Mouse (Mus musculus): Measurements from ENCODE around the gene B3gat3. TPM values are rescaled to one million over a fixed set of nuclear protein-coding genes. Genes with fewer than 3 reads are reported as not detected.

Gene B3gat3
- total RNA-seq (2023) = 41.9 TPM

DNA sequence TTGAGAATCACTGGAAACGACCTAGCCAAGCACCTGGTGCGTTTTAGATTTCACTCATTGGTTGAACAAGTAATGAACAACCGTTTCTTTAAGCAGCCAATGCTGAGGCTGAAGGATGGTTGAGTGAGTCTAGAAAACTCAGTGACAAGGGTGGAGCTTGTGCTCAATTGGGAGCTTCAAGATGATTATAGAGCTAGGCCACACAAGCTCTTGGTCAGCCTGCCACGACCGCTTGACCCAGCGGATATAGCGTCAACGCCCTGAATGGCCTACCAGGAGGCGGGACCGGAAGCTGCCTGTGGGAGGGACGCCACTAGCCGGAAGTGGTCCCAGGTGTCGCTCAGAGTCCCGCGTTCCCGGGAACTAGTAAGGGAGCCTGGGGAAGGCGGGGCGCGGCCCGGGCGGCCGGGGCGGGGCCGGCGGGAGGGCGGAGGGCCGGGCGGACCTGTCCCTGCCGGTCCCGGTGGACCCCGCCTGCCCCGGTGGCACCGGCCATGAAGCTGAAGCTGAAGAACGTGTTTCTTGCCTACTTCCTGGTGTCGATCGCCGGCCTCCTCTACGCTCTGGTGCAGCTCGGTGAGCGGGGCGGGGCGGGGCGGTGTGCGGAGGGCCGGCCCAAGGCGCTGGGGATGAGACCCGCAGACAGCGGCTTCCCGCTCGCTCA is at the start of gene B3gat3:
Gene B3gat3, plus strand, starts transcription at position 302 of the 664 bp plus-strand sequence.

DNA sequence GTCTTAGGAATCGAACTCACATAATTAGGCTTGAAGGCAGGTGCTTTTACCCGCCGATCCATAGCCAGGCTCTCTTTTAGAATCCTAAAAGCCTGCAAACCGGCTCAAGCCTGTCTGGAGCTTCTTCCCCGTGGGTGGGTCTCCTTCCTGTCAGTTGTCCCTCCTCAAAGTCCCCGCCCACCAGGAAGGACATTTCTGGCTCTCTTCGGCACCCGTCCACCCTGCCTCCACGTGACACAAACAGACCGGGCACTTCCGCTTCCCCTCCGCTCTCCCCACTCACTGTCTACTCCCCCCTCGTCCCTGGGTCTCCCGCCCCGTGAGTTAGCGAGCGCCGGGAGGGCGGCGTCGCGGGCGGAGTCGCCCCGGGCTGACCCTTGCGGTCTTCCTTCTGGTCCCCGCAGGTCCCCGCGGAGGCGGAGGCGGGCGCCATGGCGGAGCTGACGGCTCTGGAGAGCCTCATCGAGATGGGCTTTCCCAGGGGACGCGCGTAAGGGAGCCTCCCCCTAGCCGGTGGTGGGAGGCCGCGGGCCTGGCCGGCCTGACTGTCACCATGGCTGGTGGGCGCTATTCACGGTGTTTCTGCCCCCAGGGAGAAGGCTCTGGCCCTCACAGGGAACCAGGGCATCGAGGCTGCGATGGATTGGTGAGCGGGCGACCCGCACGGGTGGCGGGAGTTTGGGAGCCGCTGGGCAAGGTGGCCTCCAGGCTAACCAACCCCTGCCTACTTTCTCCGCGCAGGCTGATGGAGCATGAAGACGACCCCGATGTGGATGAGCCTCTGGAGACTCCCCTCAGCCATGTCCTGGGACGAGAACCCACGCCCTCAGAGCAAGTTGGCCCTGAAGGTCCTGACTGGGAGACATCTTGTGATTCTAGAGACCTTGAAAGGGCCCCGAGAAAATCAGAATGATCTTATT is 48.6 kb upstream of the B3gat3 start, which contains the start of gene Ubxn1:
Gene Ubxn1, plus strand, starts transcription at position 230 of the 920 bp plus-strand sequence.

DNA sequence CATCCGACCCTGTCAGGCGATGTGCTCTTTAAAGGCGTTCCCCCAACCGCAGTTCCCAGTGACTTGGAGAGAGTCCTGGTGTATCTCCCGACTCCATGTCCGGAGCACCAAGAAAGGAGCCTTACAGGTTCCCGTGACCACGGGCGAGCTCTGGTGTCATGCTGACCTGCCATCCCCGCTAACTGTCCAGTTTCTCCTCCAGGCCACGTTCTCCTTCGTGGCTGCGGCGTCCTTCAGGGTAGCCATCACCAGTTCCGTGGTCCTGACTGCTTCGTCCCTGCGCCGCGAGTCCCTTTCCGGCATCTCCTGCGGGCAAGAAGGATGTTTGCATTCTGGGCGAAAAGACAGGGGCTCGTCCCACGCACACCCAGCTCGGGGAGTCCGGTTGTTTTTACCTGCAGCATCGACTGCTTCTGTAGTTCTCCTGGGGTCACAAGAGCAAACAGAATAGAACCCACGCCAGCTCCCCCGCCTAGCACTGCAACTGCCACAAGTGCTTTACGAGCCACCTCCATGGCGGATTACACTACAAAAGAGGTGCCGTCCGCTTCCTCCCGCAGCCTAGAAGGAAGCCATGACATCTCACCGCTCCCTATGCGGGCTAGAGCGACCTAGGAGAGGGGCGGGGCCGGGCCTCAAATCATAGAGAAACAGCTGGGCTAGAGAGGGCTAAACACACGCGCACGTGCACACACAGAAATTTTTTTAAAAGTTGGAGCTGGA is 39.7 kb upstream of the B3gat3 start, which contains the start of gene Uqcc3:
Gene Uqcc3, minus strand, starts transcription at position 613 of the 723 bp plus-strand sequence.

DNA sequence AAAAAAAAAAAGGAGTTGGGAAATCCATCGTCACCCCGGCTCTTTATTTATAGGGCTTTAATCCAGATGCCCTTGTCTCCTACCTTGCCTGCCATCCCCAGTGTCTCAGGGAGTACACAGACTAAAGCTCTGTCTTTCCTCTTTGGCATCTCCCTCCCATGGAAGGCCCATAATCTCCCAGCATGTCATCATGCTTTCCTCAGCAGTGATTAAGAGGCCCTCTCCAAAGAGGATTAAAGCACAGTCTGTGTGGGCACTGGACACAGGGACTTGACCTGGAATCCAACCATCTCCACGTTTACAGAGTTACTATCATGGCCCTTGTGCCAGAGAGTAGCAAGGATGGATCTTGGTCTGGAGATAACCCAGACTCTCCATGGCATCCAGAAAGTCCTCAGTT is 36.6 kb upstream of the B3gat3 start, which contains the start of the genes Lbhd1 and Gm49403:
Gene Lbhd1, plus strand, starts transcription at position 117 of the 400 bp plus-strand sequence.
Gene Gm49403, plus strand, starts transcription at position 315 of the 400 bp plus-strand sequence.

DNA sequence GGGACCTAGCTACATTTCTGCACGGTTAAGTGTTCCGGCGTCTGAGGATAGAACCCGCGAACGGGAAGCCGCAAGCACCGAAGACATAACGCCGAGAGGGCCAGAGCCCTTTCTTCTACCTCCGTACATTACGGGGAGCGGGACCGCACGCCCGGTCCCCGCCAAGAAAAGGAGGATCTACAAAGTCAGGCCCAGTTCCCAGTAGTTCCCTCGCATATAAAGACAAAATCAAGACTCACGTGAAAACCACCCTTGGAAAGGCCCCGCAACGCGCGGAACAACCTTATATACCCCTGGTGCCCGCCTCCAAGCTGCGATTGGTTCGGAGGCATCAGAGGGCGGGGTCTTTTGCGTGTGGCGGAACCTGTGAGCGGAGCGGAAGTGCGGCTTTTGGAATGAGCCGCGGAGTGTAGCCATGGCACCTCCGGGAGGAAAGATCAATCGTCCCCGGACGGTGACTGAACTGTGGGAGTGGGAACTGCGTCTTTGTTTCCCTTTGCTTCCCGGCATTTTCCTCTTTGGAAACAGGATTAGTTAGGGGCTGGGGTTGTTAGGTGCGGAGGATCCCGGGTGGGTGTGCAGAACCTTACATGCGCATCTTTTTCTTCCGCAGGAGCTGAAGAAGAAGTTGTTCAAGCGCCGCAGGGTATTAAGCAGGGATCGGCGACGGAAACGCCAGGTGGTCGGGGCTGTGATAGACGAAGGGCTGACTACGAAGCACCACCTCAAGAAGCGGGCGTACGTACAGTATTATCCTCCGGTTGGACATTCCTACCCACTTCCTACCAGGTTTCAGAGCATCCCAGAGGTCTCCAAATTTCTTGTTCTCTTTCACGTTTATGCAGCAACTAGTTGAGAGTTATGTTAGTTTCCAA is 31.4 kb upstream of the B3gat3 start, which contains the start of the genes 1810009A15Rik and Gm49416:
Gene 1810009A15Rik, plus strand, starts transcription at position 343 of the 875 bp plus-strand sequence.
Gene Gm49416, plus strand, starts transcription at position 416 of the 875 bp plus-strand sequence.

DNA sequence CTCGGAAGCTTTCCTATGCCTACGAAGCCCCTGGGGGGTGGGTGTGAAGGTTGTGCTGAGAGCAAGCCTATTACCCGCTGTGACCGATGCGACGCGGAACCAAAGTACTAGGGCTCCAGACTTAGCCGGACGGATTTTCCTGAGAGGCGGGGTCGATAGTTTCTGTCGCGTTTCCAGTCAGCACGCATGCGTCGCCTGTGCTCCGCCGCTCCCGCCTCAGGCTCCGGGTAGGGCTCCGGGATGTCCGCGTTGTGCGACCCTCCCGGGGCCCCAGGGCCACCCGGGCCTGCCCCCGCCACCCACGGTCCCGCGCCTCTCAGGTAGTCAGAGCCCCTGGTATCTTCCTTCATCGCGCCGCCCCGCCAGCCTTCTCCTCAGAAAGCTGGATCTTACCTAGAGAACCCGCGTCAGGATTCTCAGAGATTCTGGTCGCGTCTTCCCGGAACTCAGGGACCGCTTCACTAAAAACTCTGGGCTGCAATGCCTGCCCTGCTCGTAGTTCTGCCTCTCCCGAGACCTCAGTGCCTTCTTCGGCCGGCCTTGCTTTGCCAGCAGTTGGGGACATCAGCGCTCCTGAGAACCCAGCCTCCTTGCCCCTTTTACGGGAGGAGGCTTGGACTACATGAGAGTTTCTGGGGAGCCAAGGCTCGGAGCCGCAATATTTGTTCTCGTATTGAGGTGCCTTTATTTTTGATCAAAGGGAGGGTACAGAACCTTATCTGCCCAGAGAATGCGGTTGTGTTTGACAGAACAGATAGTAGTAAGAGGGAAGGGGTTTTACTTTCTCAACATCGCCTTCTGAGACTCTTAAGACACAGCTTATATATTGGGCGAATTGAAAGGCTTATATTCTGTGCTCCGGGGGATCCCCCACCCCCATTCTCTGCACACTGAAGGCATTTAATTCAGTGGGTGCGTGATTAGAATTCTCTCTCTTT is 27.1 kb upstream of the B3gat3 start, which contains the start of gene Ints5:
Gene Ints5, plus strand, starts transcription at position 177 of the 938 bp plus-strand sequence.

DNA sequence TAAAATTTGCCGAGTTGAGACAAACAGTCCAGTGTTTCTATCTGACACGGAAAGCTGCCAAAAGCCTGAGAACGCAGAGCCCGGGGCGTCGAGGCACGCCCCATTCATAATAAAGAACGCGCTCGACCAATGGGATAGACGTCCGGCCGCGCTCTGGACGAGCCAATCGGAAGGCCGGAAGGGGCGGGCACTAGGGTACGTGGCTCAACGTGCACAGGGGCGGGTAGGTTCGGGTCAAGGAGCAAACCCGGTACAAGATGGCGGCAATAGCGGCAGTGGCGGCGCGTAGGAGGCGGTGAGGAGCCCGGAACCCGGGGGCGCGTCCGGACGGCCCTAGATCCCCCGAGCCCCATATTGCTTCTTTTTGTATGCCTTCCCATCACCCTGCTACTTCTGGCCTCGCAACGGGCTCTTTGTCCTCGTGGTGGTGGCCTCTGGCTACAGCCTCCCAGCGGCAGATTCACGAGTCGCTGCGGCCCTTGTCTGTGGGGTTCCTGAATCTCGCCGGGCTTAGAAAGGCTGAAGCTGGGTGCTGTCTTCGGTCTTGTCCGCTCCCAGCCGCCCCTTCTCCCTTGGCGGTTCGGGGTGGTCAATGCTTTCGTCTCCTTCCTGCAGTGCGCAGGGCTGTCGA is 22.2 kb upstream of the B3gat3 start, which contains the start of gene Ganab:
Gene Ganab, plus strand, starts transcription at position 207 of the 631 bp plus-strand sequence.

DNA sequence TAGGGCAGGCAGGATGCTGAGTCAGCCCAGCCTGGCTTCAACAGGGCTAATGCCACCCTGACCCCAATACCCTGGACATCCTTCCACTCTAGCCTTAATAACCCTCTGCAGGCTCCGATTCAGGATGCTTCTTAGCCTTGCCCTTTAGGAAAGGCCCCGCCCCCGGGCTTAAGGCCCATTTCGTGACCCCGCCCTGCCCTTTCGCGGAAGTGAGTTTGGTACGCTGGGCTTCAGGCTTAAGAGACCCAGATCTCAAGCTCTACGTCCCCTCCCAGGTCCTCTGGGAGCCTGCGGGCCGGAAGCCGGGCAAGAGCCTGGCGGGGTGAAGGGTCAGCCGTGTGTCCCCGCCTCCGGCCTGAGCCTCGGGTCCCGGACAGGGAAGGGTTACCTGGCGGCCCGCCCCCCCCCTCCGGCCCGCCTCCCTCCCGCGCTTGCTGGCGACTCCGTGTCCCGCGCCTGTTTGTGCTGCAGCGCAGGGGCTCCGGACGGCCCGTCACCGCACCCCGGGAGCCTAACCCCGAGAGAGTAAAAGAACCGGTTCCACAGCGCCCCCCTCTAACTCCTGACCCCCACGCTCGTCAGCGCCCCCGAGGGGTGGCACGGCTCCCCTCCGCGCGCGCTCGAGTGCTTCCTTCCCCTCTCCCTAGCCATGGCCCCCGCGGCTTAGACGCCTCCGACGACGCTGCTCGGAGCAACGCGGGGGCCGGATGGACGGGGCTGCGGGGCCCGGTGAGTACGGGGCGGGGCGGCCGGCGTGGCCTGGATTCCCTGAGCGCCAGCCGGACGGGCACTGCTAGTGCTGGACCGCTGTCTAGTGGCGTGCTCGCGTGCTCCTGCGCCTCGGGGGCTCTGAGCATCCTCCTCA is 9.3 kb downstream of the B3gat3 start, which contains the start of the genes Rom1 and Eml3:
Gene Rom1, minus strand, starts transcription at position 133 of the 865 bp plus-strand sequence.
Gene Eml3, plus strand, starts transcription at position 329 of the 865 bp plus-strand sequence.

DNA sequence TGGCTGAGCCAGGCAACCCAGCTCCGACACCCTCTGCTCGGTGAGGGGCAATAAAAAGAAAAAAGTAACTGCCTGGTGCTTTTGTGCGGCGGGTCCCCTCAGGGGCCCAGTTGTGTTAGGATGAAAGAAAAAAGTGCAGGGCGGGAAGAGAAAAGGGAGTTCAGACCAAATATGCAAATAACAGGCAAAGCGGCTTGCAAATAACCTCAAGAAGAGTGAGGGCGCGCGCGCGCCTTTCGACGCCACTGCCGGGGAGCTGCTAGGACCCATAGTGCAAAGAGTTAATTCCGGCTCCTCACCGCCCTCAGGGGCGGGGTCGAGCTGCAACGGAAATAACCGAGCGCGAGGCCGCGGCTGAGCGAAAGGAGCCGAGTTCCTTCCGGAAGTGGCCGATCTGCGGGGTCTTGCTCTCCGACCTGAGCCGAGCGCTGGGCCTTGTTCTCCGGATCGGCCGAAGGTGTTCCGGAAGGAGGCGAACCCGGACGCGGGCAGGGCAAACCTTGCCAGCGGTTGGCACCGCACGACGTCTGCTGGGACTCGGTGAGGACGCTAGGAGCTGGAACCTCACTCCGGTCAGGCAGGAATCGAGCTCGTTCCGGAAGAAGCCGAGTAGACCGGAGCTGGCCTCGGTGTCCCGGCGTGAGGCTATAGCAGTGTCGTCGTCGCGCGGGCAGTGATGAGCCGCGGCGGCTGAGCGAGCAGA is 21.5 kb downstream of the B3gat3 start, which contains the start of gene Mta2:
Gene Mta2, plus strand, starts transcription at position 361 of the 703 bp plus-strand sequence.

DNA sequence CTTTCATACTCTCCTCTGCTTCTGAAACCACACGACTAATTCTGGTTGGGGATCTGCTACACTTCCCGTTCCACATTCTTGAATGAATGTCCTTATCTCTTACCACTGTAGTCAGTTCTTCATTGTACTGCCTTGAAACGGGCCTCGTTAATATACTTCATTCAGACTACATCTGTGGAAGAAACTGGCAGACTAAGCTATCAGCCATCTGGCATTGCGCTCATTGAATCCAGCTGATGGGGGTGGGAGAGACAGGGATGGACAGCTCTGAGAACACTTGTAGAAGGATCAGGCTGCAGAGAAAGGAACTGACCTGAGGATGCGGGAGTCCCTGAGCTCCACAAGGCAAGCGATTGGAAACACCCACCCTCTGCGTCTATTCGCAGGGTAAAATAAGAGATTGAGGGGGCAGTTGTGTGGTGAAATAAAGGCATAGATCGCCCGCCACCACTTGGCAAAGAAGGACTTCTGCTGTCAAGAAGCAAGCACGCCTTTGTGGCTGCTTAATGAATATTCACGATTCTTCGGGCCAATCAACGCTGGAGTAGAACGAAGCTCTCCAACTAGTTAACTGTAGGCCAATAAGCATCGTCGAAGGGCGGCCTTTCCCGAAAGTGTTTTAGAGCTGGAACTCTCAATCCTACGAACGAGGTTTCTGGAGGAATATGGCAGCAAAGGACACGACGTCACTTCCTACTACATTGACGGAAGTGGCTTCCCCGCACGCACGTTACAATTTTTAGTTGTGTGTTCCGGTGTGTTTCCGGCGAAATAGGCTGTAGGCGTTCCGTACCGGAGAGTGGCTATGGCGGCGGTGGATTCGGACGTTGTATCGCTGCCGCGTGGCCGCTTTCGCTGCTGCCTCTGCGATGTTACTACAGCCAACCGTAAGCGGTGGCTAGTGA is 33.2 kb downstream of the B3gat3 start, which contains the start of gene Tut1:
Gene Tut1, plus strand, starts transcription at position 713 of the 905 bp plus-strand sequence.

DNA sequence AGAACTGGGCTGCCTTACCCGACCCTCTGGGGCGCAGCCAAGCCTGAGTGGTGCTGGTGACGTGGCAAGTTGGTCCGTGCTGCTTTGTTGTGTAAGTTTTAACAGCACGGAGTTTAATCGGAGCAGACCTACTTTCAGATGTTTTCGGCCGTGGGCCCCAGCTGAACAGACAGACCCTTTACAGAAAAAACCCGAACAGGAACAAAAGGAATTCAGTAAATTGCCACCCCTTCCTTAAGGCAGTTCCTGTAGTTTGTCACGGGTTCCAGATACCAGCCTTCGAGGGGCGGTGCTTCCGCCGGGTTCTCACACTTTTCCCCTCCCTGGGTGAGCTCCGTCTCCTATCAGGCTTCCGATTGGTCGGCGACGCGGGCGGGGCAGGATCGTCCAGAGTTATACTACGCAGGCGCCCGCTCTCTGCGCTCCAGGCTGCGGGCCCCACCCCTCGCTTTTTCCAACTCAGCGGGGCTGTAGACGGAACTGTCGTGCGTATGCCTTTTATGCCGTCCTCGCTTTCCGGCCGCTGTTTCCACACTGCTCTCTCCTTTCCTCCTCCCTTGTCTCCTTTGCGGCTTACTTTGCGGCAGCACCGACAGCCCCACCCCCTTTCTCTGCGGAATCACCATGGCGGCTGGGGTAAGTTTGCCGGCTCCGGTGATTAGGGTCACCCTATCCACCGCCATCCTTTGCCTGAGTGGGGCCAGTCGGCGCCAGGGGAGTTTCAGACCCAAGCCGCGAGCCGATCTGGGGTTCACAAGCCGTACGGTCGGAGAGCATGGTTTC is 46.6 kb downstream of the B3gat3 start, which contains the start of gene Eef1g:
Gene Eef1g, plus strand, starts transcription at position 452 of the 783 bp plus-strand sequence.

All from CD4-positive naive resting alpha-beta T cell, adult 76 days (primary cell).